Mouse (Mus musculus) retina, adult 2 months (tissue): ENCODE measurements around the gene Tril.

Experiments used
- DNase-seq: peaks from one replicate; pipeline ENCODE4 v3.0.0-alpha.2; 2012; ENCODE audit warnings: low read depth, low spot score

The Tril gene

DNA sequence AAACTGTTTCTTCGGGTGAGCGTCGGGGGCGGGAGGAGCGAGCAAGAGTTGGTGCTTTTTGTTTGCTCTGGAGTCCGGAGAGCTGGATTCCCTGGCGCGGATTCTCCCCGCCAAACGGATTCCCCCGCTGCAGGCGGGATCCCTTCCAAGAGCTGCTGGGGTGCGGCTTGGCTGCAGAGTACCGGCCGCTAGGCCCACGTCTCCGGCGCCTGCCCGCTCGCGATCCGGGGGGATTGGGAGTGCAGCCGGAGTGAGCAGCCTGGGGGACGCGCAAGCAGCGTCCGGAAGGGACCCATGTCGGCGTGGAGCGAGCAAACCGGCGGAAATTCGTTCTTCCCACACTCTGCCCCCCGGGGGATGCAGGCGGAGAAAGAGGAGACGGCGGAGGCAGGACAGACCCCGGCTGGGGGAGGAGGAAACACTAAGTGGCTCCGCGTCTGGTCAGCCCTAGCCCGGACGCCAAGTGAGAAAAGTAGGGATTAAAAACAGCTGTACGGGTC is at the start of gene Tril:
TSS of gene Tril (minus strand) at position 345 of the 500 bp plus-strand sequence.
- DNase-seq = no peak

DNA sequence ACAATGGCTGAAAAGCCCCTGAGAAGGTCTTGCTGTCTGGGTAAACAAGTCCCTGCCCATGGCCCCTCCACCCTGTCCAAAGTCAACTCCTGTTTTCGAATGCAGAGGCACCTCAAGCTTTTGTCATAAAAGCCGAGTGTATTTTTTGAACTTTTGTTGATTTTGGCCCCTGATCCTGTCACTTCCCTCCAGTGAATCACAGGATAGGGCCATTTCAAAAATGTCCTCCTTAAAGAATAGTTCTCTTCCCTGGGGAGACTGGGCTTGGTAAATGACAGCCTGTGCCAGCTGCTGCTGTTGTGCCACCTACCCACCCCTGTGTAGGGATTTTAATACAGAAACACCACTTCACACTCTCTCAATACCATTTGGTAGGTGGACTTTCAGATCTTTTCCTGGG is 42.4 kb upstream of the Tril start:
- DNase-seq = no peak

DNA sequence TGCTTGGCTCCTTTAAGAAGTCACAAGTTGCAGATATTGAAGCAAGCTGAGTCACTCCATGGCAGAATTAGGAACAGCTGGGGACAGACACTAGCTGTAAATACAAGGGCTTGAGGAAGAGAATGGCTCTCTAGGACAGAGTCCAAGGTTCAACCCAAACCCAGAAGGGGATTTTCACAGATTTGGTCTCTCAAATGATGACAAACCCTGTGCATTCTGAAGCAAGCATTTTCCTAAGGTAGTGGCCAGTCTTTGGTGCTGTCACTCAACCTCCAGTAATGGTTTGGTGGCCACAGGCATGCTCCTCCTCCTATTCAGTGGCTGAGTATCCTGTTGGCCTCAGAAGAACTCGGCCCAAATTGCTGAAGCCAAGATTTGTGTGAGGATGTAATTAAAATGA is 38.5 kb upstream of the Tril start:
- DNase-seq = no peak

DNA sequence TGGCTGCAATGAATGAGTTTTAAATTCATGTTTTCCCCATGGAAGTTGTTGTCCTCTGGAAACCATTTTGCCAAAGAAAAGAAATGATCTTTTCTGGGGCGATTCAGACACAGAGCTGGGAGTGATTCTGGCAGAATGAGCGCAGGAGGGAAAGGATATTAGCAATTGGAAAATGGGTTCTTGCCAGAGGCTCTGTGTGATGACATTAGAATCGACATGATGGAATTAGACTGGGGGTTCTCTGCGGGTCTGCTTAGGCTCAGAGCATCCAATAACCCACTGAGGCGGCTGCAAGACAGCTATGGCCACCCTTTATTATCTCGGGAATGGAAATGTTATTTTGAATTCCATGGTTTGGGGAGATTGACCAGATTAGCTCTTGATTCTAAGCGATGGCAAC is 37.2 kb upstream of the Tril start:
- DNase-seq = no peak

DNA sequence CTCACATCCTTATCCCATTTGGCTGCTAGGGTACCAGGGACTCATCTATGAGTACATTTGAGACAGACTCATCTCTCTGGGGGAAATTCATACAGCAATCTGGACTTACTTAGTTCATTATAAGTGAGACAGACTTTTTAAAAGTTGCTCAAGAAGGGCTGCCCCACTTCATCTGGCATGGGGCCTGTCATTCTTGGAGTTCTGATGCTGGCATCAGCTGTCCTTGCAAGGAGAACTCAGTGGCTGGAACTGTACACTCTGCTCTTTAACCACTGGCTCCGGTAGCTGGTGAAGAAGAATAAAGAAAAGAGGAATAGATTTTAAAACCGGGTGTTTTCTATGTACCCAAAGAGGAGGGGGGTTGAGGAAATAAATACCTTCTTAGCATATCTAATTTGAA is 36.1 kb upstream of the Tril start:
- DNase-seq = no peak

DNA sequence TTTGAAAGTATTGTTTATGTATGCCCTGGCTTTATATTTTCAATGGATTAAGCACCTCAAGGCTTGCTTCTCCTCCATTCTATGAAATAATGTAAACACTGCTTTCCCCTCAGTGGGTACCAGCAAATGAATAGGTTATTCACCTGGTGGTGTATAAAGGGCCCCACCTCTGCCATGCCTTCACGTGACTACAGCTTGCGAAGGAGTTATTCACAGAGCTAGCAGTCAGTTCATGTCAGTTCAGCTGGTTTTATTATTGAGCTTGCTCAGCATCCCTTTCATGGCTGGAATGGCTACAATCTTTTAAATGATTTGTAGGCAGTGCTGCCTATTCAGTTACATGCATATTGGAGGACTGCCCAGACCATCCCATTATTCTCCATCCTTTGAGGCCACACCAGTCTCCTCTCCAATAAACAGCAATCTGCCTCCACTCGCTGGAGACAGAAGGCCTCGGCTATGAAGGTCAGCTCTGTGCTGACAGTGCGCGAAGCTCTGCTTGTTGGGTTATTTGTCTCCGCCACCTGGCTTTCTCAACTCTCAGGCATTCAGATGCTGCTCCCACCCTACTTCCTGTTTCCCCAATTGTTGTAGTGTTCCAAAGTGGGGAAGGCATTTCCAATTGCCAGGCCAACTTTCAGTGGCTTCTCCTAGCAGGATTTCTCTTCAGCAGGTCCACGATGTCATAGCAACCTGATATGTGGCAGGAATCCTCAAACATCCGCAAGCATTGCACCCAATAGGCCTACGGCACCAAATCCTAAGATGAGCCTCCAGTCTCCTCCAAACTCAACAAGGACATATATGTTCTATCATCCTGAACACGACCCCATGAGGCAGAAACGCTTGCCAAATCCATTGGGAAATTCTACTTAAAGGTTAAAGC is 34.6 kb upstream of the Tril start:
- no peak for DNase-seq

DNA sequence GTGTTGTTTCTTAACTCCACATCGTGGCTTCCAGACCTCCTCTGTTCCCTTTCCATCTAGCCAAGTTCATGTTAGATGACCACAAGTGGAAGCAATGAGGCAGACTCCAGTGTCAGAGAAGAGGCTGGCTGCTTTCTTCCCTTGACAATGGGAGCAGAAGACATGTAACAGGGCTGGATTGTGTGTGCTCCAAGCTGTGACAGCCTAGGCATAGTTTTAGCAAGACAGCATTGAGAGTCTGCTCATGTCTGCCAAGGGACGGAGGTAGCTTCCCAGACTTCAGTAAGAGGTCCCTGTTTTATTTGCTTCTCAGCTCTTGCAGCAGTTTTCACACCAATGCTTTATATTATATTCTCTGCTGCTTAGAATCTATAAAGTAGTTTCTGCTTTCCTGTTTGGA is 33.6 kb upstream of the Tril start:
- no peak for DNase-seq

DNA sequence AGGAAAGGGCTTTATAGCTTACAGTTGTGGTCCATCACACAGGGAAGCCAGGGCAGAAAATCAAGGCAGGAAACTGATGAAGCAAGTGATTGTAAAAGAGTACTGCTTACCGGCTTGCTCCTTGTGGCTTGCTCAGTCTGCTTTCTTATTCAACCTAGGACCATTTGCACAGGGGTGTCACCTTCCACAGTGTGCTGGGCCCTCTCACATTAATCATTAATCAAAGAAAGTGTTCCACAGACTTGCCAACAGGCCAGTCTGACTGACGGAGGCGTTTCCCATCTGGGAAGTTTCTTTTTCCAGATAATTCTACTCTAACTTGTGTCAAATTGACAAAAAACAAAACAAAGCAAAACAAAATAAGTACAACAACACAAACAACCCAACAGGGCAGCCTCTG is 32.9 kb upstream of the Tril start:
- no peak for DNase-seq

DNA sequence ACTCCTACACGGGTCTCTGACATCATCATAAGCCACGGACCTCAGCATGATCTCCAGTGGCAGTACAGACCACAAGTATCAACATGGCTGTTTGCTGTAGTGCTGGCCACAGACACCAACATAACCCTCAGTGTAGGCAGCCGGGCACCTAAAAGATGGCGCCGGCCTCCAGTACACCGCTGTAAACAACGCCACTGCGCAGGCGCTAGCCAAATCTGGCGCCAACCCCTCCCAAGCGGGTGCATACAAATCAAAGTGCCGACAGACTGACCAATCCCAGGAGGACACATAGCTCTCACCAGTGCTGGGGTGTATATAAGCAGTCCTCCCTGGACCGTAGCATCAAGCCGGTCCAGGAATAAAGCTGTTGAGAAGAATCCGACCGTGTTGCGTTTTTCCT is 24.0 kb upstream of the Tril start:
- no peak for DNase-seq

DNA sequence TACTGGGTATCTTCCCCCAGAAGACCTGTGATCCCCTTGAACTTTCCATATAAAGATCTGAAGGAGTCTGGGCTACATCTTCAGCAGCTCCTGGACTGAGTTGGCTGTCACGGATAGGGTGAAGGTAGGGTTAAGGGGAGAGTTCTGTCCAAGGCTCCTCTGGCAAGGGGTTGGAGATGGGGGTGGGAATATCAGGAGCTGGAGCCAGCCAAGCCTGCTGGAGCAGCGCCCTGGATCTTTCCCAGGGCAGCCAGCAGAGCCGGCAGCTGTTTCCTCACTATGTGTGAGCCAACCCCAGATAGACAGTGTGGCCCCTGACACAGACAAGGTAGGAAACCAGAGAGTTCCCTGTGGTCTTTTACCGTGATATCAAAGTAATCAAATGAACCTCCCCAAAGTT is 4.6 kb upstream of the Tril start:
- no peak for DNase-seq

DNA sequence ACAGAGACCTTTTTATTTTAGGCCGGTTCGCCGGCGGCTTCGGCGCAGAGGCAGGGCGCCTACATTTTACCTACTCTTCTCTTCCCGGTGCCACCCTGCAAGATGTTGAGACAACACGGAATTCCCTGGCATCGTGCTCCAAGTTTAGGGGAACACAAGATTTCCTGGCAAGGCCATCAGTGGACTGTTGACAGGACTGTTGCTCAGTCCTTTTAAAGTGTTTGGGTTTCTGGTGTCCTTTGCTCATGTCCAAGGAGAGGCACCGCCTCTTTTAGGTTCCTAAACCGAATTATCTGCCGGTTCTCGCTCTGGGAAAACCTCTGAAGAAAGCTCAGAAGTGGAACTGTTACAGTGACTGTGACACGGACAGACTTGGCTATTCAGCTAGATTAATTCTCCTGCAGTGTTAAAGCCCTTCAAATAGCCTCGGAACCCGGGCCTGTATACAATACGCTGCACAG is 441 bp upstream of the Tril start:
- DNase-seq = no peak

DNA sequence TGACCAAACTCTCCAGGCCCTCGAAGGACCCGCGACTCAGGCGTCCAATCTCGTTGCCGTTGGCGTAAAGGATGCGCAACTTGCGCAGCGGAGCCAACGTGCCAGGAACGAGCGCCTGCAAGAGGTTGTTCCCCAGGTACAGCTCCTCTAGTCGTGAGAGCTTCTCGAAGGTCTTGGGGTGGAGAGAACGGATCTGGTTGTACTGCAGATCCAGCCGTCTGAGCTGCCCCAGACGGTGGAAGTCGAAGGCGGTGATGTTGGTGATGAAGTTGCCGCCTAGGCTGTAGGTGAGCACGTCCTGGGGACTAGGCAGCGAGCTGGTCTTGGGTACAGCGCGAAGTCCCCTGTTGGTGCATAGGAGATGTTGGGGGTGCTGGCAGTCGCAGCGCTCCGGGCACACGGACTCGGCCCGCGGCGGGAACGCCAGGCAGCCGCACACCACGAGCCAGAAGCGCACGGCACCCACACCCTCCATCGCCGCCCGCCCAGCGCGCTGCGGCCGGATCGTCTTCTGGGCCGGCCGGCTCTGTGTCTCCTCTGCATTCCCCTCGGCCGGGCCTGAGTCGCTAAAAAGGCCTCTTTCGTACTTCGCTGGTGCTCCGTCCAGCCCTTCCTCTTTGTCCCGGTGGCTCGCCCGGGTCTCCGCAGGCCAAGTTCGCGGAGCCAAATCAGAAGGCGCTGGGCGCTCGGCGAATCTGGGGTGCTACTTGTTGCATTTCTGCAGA is 707 bp downstream of the Tril start:
- DNase-seq = no peak

DNA sequence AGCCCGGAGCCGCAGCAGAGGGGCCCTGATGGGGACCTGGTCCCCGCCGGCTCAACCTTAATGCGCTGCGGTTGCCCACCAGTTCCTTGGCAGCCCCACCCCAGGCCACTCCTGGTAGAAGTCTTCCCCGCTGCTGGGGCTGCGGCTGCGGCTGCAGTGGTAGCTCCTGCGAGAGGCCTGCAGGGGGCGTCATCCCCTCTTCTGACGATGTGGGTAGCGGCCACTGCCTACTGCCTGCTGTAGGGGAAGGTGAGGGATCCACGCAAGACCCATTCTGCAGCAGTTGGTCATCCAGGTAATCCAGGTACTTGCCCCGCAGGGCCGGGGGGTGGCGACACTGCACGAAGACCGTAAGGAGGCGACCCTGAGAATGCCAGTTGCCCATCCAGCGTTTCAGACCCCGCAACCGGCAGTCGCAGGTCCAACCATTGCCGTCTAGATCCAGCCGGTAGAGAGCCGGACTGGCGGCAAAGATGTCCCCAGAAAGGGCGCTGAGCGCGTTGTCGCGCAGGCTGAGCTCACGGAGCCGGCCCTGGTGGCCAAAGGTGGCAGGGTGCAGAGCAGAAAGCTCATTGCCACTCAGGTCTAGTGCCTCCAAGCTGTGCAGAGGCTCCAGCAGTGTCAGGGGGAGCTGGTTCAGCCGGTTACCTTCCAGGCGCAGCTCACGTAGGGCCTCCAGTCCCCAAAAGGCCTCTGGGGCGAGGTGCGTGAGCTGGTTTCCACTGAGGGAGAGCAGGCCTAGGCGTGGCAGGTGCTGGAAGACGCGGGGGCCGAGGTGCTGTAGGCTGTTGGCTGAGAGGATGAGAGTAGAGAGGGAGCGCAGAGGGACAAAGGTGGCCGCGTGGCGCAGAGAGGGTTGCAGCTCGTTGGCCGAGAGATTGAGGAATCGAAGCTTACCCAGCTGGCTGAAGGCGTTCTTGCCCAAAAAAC is 1.6 kb downstream of the Tril start:
- DNase-seq = no peak

DNA sequence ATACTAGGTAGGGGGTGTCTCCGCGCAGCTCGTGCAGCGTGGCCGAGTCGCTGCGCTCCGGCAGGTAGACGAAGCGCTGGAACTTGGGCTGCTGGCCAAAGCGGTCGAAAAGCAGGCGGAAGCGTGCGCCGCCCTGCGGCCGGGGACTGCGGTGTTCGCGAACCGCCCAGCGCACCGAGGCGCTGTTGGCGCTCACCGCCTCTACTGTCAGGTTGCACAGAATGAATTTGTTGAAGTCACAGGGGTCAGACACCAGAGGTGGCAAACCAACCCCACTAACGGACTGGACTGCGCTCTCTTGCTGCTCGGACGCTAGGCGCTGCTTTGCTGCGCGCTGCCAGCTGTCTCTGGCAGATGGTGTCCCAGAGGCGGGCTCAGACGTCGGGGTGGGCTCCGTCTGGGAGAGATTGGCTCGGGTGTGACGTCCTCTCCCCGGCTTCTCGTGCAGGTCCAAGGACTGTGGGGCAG is 2.3 kb downstream of the Tril start:
- DNase-seq = no peak

DNA sequence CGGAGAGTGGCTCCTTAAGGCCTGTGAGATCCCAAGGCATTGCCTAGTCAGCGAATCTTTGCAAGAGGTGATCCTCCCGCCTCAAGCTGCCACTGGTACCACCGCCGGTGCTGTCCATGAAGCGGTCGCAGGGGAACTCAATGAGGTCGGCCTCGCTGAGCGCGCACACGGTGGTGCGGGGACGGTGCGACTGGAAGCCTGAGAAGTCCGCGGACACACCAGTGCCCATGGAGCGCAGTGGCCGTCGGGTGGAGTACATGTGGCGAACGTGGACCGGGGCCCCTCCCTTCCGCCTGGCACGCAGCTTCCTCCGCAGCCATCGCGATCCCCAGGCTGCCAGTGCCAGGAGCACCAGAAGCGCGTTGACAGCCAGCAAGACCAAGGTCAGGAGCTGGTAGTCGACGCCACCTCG is 2.9 kb downstream of the Tril start:
- DNase-seq = no peak

DNA sequence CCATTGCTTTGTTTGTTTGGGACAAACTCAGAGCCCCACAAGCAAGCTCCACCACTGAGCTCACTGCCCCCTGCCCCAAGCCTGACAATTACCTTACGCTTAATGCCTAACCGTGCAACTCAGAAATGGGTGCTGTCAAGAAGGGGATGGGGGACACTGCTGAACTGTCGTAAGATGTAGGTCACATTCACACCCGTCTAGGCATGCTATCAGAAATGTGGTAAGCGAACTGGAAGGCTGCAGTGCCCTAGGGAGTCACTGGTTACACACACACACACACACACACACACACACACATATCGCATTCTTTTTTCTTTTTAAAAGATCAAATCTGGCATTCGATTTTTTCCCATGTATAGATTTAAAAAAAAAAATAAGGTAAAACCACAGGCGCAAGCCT is 4.0 kb downstream of the Tril start:
- DNase-seq = no peak

DNA sequence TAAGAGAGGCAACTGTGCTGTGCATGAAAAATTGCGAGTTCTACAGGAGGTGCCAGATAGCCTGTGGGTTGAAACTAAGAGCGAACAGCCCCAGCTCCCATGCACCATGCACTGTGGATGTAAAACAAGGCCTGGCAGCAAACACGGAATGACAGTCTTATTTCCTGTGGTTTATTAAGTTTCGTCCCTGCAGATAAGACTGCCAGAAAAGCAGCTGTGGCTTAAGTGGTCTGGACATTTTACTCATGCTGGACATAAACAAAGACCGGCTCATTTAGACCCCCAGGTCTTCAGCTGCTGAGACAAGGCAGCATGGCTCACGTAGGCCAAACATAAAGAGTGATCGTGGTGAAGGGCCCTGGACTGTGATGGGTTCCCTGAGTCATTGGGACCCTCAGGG is 4.9 kb downstream of the Tril start:
- DNase-seq = no peak

DNA sequence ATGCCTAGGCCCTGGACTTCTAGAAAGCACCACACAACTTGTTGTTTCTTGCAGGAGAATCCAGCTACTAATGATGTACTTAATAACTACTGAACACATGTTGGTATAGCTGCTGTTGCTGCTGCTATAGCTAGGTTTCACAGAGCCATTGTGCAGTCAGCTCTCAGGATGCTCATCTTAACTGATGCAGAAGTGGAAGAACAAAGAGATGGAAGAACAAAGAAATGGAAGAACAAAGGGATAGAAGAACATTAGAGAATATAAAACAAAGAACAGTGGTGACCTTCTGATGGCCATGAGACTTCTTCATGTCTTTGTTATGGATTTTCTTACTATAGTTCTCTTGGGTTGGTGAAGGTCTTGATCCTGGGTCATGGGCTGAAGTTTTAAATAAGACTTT is 6.4 kb downstream of the Tril start:
- no peak for DNase-seq

DNA sequence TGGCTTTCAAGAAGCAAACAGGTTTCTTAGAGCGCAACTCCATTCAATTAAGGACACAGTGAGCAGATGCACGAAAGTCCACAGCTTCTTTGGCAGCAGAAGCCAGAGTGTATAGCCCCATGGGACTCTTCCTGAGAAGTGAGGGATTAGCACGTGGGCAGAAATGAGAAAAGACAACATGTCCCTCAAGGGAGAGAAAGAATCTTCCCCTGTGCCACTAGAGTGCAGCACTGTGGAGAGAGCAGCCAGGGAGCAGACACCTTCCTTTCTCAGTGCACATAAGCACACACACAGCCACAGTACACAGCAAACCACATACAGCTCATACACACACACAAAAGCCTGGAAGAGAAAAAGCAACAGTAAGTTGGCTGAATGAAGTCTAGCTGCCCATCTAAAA is 8.4 kb downstream of the Tril start:
- DNase-seq = no peak

DNA sequence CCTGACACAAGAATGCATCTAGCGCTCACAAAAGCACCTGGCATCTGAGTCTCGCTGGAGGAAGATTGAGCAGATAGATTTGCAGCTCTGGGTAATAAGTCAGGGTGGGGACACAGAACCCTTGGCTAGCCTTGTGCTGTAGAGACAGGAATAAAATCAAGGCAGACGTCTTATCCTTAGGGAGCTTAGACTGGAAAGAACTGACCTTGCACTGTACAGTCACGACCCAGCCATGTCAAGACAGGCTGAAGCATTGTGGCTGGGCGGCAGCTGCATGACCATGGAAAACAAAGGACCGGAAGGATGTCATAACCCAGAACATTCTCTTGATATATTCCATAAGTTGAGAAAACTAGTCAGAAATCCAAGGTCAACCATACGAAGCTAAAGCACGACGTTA is 11.8 kb downstream of the Tril start:
- DNase-seq = no peak

DNA sequence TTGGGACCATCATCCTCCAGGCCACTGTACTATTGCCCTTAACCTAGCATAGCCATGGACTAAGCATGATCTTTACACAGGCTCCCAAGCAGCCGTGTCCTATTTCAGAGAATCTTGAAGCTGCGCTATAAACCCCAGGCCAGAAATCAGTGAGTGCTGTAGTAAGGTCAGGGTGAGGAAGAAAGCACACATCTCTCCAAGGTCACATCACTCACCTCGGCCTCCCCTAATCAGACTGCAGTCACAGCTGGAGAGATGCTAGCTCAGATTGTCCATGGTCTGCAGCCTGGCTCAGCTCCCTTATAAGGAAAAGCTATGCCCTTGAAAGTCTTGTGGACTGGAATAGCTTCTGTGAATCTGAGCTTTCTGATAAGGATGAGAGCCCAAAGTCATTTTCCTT is 13.4 kb downstream of the Tril start:
- no peak for DNase-seq

DNA sequence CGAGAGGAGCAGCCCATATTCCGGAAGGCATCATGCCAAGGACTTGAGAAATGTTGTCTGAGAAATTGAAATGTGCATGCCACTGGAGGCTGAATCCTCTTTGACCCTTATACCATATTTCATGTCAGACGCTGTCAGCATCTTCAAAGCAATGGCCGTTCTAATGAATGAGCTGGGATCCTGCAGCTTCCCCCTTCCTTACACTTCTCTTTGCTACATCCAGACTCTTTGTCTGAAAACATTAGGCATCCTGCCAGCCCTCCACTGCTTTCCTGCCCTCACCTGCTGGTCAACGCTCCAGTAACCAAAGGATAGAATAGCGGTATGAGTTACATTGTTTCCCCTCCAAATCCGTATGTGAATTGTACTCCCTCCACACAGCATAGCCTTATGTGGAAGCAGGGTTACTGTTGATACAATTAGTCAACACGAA is 14.0 kb downstream of the Tril start:
- DNase-seq = no peak
